ENCODE assay signal across 8 mouse cellular contexts in genomic region chr4:33124493-33124892, GRCm38 (mm10). TPM values are rescaled to one million over a fixed set of nuclear protein-coding genes. Genes with fewer than 3 reads are reported as not detected.
DNase-seq lines count a peak whose midpoint lies in the region; ATAC-seq and TF ChIP-seq lines count a peak whose summit lies in the region.

No protein-coding gene starts in this region.

- intact Hi-C loops in heart, postnatal 25 days (cut with DNase I) = loop anchor here (2.0 kb wide), 1 partner anchor 80 kb away; no protein-coding TSS in a partner anchor

- H3K4me3 ChIP-seq in layer of hippocampus, adult 2 months = no peak overlapping the region

- ATAC-seq in erythroblast, adult 5-6 weeks (replicated peaks; ENCODE audit: low FRiP score, poor library complexity, severe bottlenecking) = 0 out of 2 replicates have a peak, but pooled peaks have one; percentile 39
- ATAC-seq in megakaryocyte progenitor cell, adult 5-6 weeks (replicated peaks; ENCODE audit: poor library complexity) = peak; percentile 96

- no peak for TF ChIP-seq POLR2A in brain, embryonic 14.5 days (IDR thresholded peaks at IDR 0.05; ENCODE audit: borderline replicate concordance, extremely low read depth, insufficient read depth, insufficient read length, poor library complexity, severe bottlenecking)

- TF ChIP-seq CTCF in brain, embryonic 14.5 days (IDR thresholded peaks at IDR 0.05; ENCODE audit: borderline replicate concordance, extremely low read depth, insufficient read depth, insufficient read length) = peak; percentile 55
- TF ChIP-seq CTCF in layer of hippocampus, adult 2 months (conservative IDR thresholded peaks at IDR 0.05) = peak; percentile 85

- peak; percentile 37 to 67 for DNase-seq in heart, adult 18-20 months
- no peak for DNase-seq in heart, postnatal 25 days (ENCODE audit: low spot score)
- peak; percentile 76 for DNase-seq in CD4-positive, CD25-positive, alpha-beta regulatory T cell, adult 2 months (ENCODE audit: low read depth, low spot score)
- DNase-seq in brain, embryonic 14.5 days (ENCODE audit: low read depth) = peak; percentile 25
- DNase-seq in layer of hippocampus, adult 2 months (ENCODE audit: low spot score in 2 of 2) = peak; percentile 32 to 55
- peak; percentile 63 for DNase-seq in thymus, postnatal 14 days

- H3K27ac ChIP-seq in layer of hippocampus, adult 2 months = no peak overlapping the region

RNA-seq across cellular contexts. Expression of gene Gabrr1, which starts 7.8 kb away (rescaled TPM):
- total RNA-seq in heart, adult 18-20 months (2021) = under 1 TPM; 0.59 to 0.62 TPM
- under 1 TPM; 0.39 to 0.59 TPM for total RNA-seq in heart, postnatal 25 days (2021)
- 0.27 and 0.35 TPM in 2 replicates for polyA plus RNA-seq in brain, embryonic 14.5 days (2012; rRNA removed)
- not detected in 2 replicates for total RNA-seq in erythroblast, adult 5-6 weeks (2015; ENCODE audit: low replicate concordance)
- not detected in 2 replicates for total RNA-seq in erythroblast, adult 5-6 weeks (2017; ENCODE audit: low replicate concordance)
- not detected for total RNA-seq in layer of hippocampus, adult 2 months (2021)
- not detected in 2 replicates for total RNA-seq in megakaryocyte progenitor cell, adult 5-6 weeks (2015)
- total RNA-seq in megakaryocyte progenitor cell, adult 5-6 weeks (2017) = not detected in 2 replicates
